Mouse (Mus musculus) MEL (cell line): ENCODE measurements around the gene Ptprh.

Source experiments
- CHD2 ChIP-seq: IDR thresholded peaks from 2 replicates; pipeline ENCODE4 v1.6.1; 2011; ENCODE audit warnings: low read length, improper control_type of control experiment
- CTCF ChIP-seq, 3 experiments: IDR thresholded peaks in 2 of 3; conservative IDR thresholded peaks in 1 of 3; 2 replicates each; pipeline ENCODE4 v1.5.1; 2011 to 2012; ENCODE audit warnings: low read length in 3 of 3, low read depth in 2 of 3, mild to moderate bottlenecking in 2 of 3, improper control_type of control experiment in 1 of 3, inconsistent platforms in 1 of 3, mixed read lengths in 1 of 3, moderate library complexity in 1 of 3; ENCODE audit not compliant: control insufficient read depth in 1 of 3, insufficient read depth in 1 of 3, poor library complexity in 1 of 3, severe bottlenecking in 1 of 3
- E2F4 ChIP-seq: IDR thresholded peaks from 2 replicates; pipeline ENCODE4 v1.6.1; 2011; ENCODE audit warnings: low read depth, low read length, improper control_type of control experiment, borderline replicate concordance
- EP300 ChIP-seq, 2 experiments: IDR thresholded peaks; 2 replicates each; pipeline ENCODE4 v1.6.1; 2011; ENCODE audit warnings: improper control_type of control experiment in 2 of 2, low read length in 2 of 2, low read depth in 1 of 2, mild to moderate bottlenecking in 1 of 2
- KAT2A ChIP-seq: conservative IDR thresholded peaks from 2 replicates; pipeline ENCODE4 v1.6.1; 2012; ENCODE audit warnings: low read depth, low read length, improper control_type of control experiment, inconsistent platforms
- POLR2A ChIP-seq, 2 experiments: IDR thresholded peaks; 2 replicates each; pipeline ENCODE4 v1.6.1; 2011 to 2012; ENCODE audit warnings: low read length in 2 of 2, mild to moderate bottlenecking in 2 of 2, control low read depth in 1 of 2, improper control_type of control experiment in 1 of 2, low read depth in 1 of 2, moderate library complexity in 1 of 2; ENCODE audit not compliant: control insufficient read depth in 1 of 2, insufficient read depth in 1 of 2, poor library complexity in 1 of 2
- TAL1 ChIP-seq: IDR thresholded peaks from 2 replicates; pipeline ENCODE4 v1.6.1; 2012; ENCODE audit warnings: mild to moderate bottlenecking, inconsistent platforms, low read length, moderate library complexity, mixed read lengths
- USF1 ChIP-seq: IDR thresholded peaks from 2 replicates; pipeline ENCODE4 v1.6.1; 2014; ENCODE audit warnings: low read depth, mild to moderate bottlenecking, inconsistent platforms, low read length, improper control_type of control experiment, moderate library complexity
- ZC3H11A ChIP-seq: IDR thresholded peaks from 2 replicates; pipeline ENCODE4 v1.6.1; 2012; ENCODE audit warnings: low read depth, mild to moderate bottlenecking, inconsistent platforms, low read length, improper control_type of control experiment

GRCm38 (mm10) chr7:4653351-4653750 is 49.5 kb upstream of the Ptprh start:
- TF ChIP-seq KAT2A = no peak
- no peak for TF ChIP-seq E2F4
- no peak for TF ChIP-seq CTCF (IDR thresholded peaks at IDR 0.05 in 2 of 3, conservative IDR thresholded peaks at IDR 0.05 in 1 of 3; ENCODE audit: control insufficient read depth in 1 of 3, insufficient read depth in 1 of 3, low read depth in 2 of 3, low read length in 3 of 3, poor library complexity in 1 of 3, severe bottlenecking in 1 of 3)
- no peak for TF ChIP-seq EP300 (IDR thresholded peaks at IDR 0.05; ENCODE audit: low read depth in 1 of 2, low read length in 2 of 2)
- TF ChIP-seq POLR2A (IDR thresholded peaks at IDR 0.05; ENCODE audit: control insufficient read depth in 1 of 2, insufficient read depth in 1 of 2, low read depth in 1 of 2, low read length in 2 of 2, poor library complexity in 1 of 2) = no peak
- TF ChIP-seq USF1 = no peak
- no peak for TF ChIP-seq CHD2
- no peak for TF ChIP-seq TAL1
- TF ChIP-seq ZC3H11A = no peak
